Mouse (Mus musculus) adrenal gland, adult 2 months (tissue): ENCODE measurements at regions not wholly inside any gene's neighbourhood (a gene's known extent, or its start where the extent isn't known, plus 50 kb on each side); places are given as distances from the start of the nearest gene placed in this dataset.

Experiments used
- DNase-seq: peaks from one replicate; pipeline ENCODE4 v3.0.0; 2021
- microRNA-seq, 2 experiments: library from miRNA; unstranded; fragments of <30 nt; microRNA quantifications; one replicate each; pipeline ENCODE4 v1.2.0; 2021

DNA sequence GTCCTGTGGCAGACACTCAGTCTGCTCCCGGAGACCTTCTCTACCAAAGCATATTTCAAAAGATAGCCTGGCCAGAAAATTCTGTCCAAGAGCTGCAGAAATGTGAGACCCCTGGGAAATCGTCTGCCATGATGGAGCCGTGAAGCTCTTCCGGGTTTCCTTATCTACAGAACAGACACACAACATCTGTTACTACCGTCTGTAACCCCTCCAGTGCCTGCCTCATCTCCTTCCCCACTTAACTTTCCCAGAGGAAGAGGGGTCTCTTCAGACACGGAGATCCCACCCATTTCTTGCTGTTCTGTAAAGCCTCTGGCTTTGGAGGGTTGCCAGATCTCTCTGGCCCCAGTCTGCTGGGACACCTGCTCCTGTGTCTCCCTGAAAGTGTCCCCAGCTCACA lies 156.2 kb upstream of the Kcnab2 start:
- DNase-seq = no peak

GRCm38 (mm10) chr4:152628111-152628510 lies 150.4 kb upstream of the Kcnab2 start:
- DNase-seq = no peak

GRCm38 (mm10) chr4:152625032-152626003 lies 147.6 kb upstream of the Kcnab2 start:
- peak; percentile 47 for DNase-seq

DNA sequence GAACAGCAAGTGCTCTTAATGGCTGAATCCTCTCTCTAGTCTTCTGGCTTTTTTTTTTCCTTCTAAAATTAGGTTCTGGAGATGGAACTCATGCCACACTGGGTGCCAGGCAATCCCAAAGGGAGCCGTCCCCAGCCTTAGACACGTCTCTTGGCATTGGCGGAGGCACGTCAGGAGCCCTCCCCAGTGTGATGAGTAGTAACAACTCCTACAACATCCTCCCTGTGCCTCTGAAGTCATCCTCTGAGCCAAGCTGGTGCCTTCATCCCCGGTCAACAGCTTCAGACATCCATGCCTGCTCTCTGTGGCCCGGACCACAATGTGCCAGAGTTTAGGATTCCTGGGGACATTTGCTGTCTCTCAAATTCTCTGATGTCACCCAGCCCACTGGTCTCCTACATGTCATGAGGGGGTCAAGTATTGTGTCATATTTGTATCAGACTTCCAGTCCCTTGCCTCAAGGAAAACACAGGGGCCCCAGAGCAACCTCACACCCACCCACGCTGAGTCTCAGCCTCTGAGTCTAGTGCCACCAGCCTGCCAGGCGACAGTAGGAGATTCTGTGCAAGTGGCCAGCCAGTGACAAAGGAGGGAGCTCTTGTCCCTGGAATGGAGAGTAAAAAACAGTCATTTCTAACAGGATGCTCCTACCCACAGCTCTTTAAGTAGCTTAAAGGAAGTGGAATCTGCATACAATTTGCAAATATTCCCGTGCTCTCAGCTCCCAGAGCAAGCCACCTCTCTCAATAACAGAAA lies 144.5 kb upstream of the Kcnab2 start:
- no peak for DNase-seq

DNA sequence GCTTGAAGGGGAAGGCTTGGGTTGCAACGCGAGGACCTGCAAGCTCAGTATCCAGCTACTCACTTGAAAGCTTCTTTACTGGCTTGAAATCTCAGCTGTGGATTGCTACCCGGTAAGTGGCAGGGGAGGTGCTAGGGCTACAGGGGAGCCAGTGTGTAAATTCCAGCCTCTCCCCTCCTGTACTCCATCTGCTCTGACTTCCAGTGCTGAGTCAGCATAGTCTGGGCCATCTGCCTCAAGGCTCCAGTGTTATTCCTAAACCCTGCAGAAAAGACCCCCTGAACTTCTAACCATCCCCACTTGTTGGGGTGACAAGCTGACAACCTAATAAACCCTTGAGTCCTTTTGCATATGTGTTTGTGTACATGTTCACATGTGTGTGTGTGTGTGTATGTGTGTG lies 140.0 kb upstream of the Kcnab2 start:
- DNase-seq = no peak

DNA sequence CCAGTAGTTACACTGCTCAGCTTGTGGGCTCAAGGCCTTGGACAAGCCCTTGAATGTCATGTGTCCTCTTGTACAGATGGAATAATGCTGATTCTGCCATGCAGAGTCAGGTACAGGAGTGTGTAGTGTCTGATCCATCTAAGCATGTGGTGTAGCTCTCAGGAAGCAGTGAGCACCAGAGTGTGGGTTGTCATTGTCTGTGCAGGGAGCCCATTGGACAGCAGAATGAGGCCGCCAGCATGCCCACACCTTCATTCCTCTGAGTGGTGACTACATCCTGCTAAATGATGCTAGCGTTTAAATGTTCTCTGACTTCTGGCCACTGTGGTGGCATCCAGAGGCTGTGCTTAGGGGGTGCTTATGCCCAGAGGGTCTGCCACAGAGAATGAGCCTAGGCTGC lies 137.5 kb upstream of the Kcnab2 start:
- no peak for DNase-seq

DNA sequence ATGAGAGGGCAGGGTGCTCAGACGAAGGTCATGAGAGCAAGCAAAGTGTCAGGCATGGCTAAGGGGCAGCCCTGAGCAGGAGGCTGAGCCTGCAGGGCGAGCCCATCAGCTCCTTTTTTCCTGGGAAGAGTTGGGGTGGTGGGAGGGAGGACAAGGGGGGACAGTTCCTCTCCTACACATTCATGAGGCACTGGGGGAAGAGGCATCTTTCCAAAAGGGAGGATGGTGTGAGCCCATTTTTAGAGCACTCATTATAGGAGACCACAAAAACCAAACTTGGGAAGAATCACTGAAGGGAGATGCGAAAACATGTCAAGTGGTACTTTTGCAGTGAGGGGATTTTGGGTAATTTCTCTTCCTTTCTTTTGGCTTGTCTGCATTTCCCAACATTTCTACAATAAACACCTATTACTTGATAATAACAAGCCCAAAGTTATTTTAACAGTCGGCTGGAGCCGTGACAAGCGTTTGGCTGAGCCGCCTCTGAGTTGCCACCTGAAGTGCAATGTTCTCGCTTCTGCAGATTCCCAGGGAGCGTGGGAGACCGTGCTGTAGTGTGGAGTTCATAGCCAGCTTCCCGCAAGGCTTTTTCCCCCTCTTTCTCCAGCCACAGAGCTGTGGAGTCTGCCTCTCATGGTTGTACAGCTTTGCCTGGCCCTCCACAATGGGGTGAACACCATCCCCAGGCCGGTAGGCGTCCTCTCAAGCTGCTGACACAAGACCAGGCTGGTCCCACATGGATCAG lies 136.9 kb upstream of the Kcnab2 start:
- DNase-seq = no peak

Small RNAs in the stretch of these regions (microRNA-seq; reads per million reads assigned to microRNA genes)
- gene Gm25779 = 0 reads per million in 2 experiments
